Mouse (Mus musculus): ENCODE measurements around the gene Mrps30. TPM values are rescaled to one million over a fixed set of nuclear protein-coding genes. Genes with fewer than 3 reads are reported as not detected.
"Not testable (repeated sequence)": the region's sequence is repeated elsewhere in the genome, so short reads cannot be mapped to it uniquely, and the experiment has no call there.

The Mrps30 gene
- polyA plus RNA-seq, 1 experiment: 29.7 TPM

- H3ac ChIP-seq (ENCODE audit: control insufficient read depth, insufficient read length): no peak overlapping the region
- TF ChIP-seq CEBPB (IDR thresholded peaks at IDR 0.05; ENCODE audit: insufficient read depth, poor library complexity, severe bottlenecking) (no peak), POLR2AphosphoS2 (IDR thresholded peaks at IDR 0.05; ENCODE audit: insufficient read length, low read depth) (no peak), TCF3 (IDR thresholded peaks at IDR 0.05; ENCODE audit: insufficient read length, low read depth) (no peak), E2F4 (IDR thresholded peaks at IDR 0.05; ENCODE audit: insufficient read depth) (no peak), MYOD1 (IDR thresholded peaks at IDR 0.05; ENCODE audit: control insufficient read depth in 1 of 3, insufficient read length in 2 of 3, low read depth in 2 of 3) (no peak), TCF12 (IDR thresholded peaks at IDR 0.05; ENCODE audit: insufficient read depth, poor library complexity, severe bottlenecking) (no peak), USF1 (IDR thresholded peaks at IDR 0.05; ENCODE audit: low read depth) (no peak), SRF (IDR thresholded peaks at IDR 0.05; ENCODE audit: control insufficient read depth, insufficient read length, low read depth) (no peak), REST (IDR thresholded peaks at IDR 0.05; ENCODE audit: insufficient read depth, insufficient read length) (no peak), POLR2A (IDR thresholded peaks at IDR 0.05; ENCODE audit: insufficient read length, low read depth) (no peak), MYOG (IDR thresholded peaks at IDR 0.05; ENCODE audit: control insufficient read depth in 1 of 3, insufficient read depth in 1 of 3, insufficient read length in 2 of 3, low read depth in 2 of 3) (no peak), MAX (IDR thresholded peaks at IDR 0.05; ENCODE audit: low read depth) (no peak)
- H3K4me3 ChIP-seq: no peak overlapping the region
- H3K36me3 ChIP-seq (ENCODE audit: control insufficient read depth, insufficient read depth): no peaks in the 10 kb centered on the region
- no peaks in the 10 kb centered on the region for H3K27me3 ChIP-seq (ENCODE audit: control insufficient read depth, insufficient read depth, insufficient read length)
- H3K79me2 ChIP-seq (ENCODE audit: control insufficient read depth, insufficient read depth): no peaks in the 10 kb centered on the region
- H3K4me2 ChIP-seq (ENCODE audit: low read depth): no peak overlapping the region
Measured at GRCm38 (mm10) chr13:118411297-118411992, 24.4 kb upstream of the Mrps30 start.

GRCm38 (mm10) chr13:118403544-118403943 is 16.5 kb upstream of the Mrps30 start:
- no peak for TF ChIP-seq CEBPB (IDR thresholded peaks at IDR 0.05; ENCODE audit: insufficient read depth, poor library complexity, severe bottlenecking)
- TF ChIP-seq USF1 (IDR thresholded peaks at IDR 0.05; ENCODE audit: low read depth): no peak
- TF ChIP-seq REST (IDR thresholded peaks at IDR 0.05; ENCODE audit: insufficient read depth, insufficient read length): no peak
- TF ChIP-seq E2F4 (IDR thresholded peaks at IDR 0.05; ENCODE audit: insufficient read depth): no peak
- no peak for TF ChIP-seq MYOD1 (IDR thresholded peaks at IDR 0.05; ENCODE audit: control insufficient read depth in 1 of 3, insufficient read length in 2 of 3, low read depth in 2 of 3)
- Histone ChIP-seq H3K4me3 (no peak overlapping the region), H3K79me2 (ENCODE audit: control insufficient read depth, insufficient read depth) (no peaks in the 10 kb centered on the region), H3ac (ENCODE audit: control insufficient read depth, insufficient read length) (no peak overlapping the region), H3K36me3 (ENCODE audit: control insufficient read depth, insufficient read depth) (no peaks in the 10 kb centered on the region), H3K27me3 (ENCODE audit: control insufficient read depth, insufficient read depth, insufficient read length) (no peaks in the 10 kb centered on the region), H3K4me2 (ENCODE audit: low read depth) (no peak overlapping the region)

- H3ac ChIP-seq (ENCODE audit: control insufficient read depth, insufficient read length): no peak overlapping the region
- no peaks in the 10 kb centered on the region for H3K79me2 ChIP-seq (ENCODE audit: control insufficient read depth, insufficient read depth)
- H3K27me3 ChIP-seq (ENCODE audit: control insufficient read depth, insufficient read depth, insufficient read length): no peaks in the 10 kb centered on the region
- no peak overlapping the region for H3K4me3 ChIP-seq
- no peak overlapping the region for H3K4me2 ChIP-seq (ENCODE audit: low read depth)
- no peaks in the 10 kb centered on the region for H3K36me3 ChIP-seq (ENCODE audit: control insufficient read depth, insufficient read depth)
- TF ChIP-seq CEBPB (IDR thresholded peaks at IDR 0.05; ENCODE audit: insufficient read depth, poor library complexity, severe bottlenecking): no peak
- TF ChIP-seq E2F4 (IDR thresholded peaks at IDR 0.05; ENCODE audit: insufficient read depth): no peak
- TF ChIP-seq POLR2A (IDR thresholded peaks at IDR 0.05; ENCODE audit: insufficient read length, low read depth): no peak
- no peak for TF ChIP-seq TCF12 (IDR thresholded peaks at IDR 0.05; ENCODE audit: insufficient read depth, poor library complexity, severe bottlenecking)
- TF ChIP-seq POLR2AphosphoS2 (IDR thresholded peaks at IDR 0.05; ENCODE audit: insufficient read length, low read depth): no peak
- TF ChIP-seq MAX (IDR thresholded peaks at IDR 0.05; ENCODE audit: low read depth): no peak
- TF ChIP-seq MYOD1 (IDR thresholded peaks at IDR 0.05; ENCODE audit: control insufficient read depth in 1 of 3, insufficient read length in 2 of 3, low read depth in 2 of 3): no peak
- no peak for TF ChIP-seq USF1 (IDR thresholded peaks at IDR 0.05; ENCODE audit: low read depth)
Measured at GRCm38 (mm10) chr13:118400340-118400739, 13.3 kb upstream of the Mrps30 start.

GRCm38 (mm10) chr13:118395803-118396202 is 8.8 kb upstream of the Mrps30 start:
- Histone ChIP-seq H3K4me2 (ENCODE audit: low read depth) (no peak overlapping the region), H3K79me2 (ENCODE audit: control insufficient read depth, insufficient read depth) (no peaks in the 10 kb centered on the region), H3ac (ENCODE audit: control insufficient read depth, insufficient read length) (no peak overlapping the region), H3K36me3 (ENCODE audit: control insufficient read depth, insufficient read depth) (no peaks in the 10 kb centered on the region), H3K27me3 (ENCODE audit: control insufficient read depth, insufficient read depth, insufficient read length) (no peaks in the 10 kb centered on the region), H3K4me3 (no peak overlapping the region)
- TF ChIP-seq TCF3 (IDR thresholded peaks at IDR 0.05; ENCODE audit: insufficient read length, low read depth): no peak
- no peak for TF ChIP-seq REST (IDR thresholded peaks at IDR 0.05; ENCODE audit: insufficient read depth, insufficient read length)
- TF ChIP-seq TCF12 (IDR thresholded peaks at IDR 0.05; ENCODE audit: insufficient read depth, poor library complexity, severe bottlenecking): no peak
- TF ChIP-seq POLR2AphosphoS2 (IDR thresholded peaks at IDR 0.05; ENCODE audit: insufficient read length, low read depth): no peak
- TF ChIP-seq CEBPB (IDR thresholded peaks at IDR 0.05; ENCODE audit: insufficient read depth, poor library complexity, severe bottlenecking): no peak
- no peak for TF ChIP-seq E2F4 (IDR thresholded peaks at IDR 0.05; ENCODE audit: insufficient read depth)
- no peak for TF ChIP-seq MYOG (IDR thresholded peaks at IDR 0.05; ENCODE audit: control insufficient read depth in 1 of 3, insufficient read depth in 1 of 3, insufficient read length in 2 of 3, low read depth in 2 of 3)
- TF ChIP-seq POLR2A (IDR thresholded peaks at IDR 0.05; ENCODE audit: insufficient read length, low read depth): no peak
- TF ChIP-seq USF1 (IDR thresholded peaks at IDR 0.05; ENCODE audit: low read depth): no peak
- TF ChIP-seq MAX (IDR thresholded peaks at IDR 0.05; ENCODE audit: low read depth): no peak
- no peak for TF ChIP-seq SRF (IDR thresholded peaks at IDR 0.05; ENCODE audit: control insufficient read depth, insufficient read length, low read depth)
- TF ChIP-seq MYOD1 (IDR thresholded peaks at IDR 0.05; ENCODE audit: control insufficient read depth in 1 of 3, insufficient read length in 2 of 3, low read depth in 2 of 3): no peak

GRCm38 (mm10) chr13:118387448-118387801 is 373 bp upstream of the Mrps30 start:
- Histone ChIP-seq H3K36me3 (ENCODE audit: control insufficient read depth, insufficient read depth) (peaks cover 21% of the 10 kb centered on the region), H3K79me2 (ENCODE audit: control insufficient read depth, insufficient read depth) (peaks cover 17% of the 10 kb centered on the region), H3K4me3 (peak overlapping the region; percentile 72), H3ac (ENCODE audit: control insufficient read depth, insufficient read length) (peak overlapping the region; percentile 99), H3K4me2 (ENCODE audit: low read depth) (peak overlapping the region; percentile 62)
- not testable (repeated sequence) for H3K27me3 ChIP-seq (ENCODE audit: control insufficient read depth, insufficient read depth, insufficient read length)
